Mouse (Mus musculus) gastrocnemius, postnatal 4 days (tissue): Measurements from ENCODE around the gene Cdhr4. TPM values are rescaled to one million over a fixed set of nuclear protein-coding genes. Genes with fewer than 3 reads are reported as not detected.

Source experiments
- DNase-seq, 2 experiments: peaks; one replicate each; pipeline ENCODE4 v3.0.0; 2021 to 2022; ENCODE audit warnings: low spot score in 2 of 2, mixed read lengths in 2 of 2
- total RNA-seq, 2 experiments: library from RNA; stranded (reverse); gene quantifications; 2 replicates each; pipeline ENCODE4 v1.2.3; 2021

Cdhr4 gene
- total RNA-seq, 2 experiments from 2014 or later: 1.4 to 1.7 TPM

DNA sequence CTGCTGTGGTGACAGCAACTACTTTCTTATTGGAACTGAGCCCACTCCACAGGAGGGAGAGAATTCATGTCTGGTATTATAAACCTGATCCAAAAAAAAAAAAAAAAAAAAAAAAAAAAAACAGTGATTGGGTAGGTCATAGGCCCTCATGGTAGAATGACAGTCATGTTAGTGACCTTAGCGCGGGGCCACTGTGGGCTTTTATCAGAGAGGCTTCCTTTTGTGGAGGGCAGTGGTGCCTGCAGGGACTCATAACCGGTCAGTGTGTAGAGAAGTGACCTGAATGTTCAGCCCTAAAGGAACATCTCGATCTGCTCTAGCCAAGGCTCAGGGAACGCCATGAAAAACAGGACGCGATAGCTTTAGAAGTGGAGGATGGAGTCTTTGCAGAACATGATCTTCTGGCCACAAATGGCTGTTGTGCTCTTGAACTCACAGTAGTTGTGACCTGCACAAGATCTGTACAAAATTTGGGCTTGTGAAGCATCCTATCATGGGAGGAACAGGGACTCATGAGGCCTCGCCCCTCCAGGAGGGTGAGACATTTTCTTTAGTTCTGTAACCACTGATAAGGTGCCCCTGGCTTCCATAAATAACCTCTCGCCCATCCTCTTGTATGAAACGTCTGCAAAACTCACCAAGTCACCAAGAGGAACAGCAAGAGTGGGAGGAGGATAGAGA is 17.7 kb upstream of the Cdhr4 start:
- no peak for DNase-seq

DNA sequence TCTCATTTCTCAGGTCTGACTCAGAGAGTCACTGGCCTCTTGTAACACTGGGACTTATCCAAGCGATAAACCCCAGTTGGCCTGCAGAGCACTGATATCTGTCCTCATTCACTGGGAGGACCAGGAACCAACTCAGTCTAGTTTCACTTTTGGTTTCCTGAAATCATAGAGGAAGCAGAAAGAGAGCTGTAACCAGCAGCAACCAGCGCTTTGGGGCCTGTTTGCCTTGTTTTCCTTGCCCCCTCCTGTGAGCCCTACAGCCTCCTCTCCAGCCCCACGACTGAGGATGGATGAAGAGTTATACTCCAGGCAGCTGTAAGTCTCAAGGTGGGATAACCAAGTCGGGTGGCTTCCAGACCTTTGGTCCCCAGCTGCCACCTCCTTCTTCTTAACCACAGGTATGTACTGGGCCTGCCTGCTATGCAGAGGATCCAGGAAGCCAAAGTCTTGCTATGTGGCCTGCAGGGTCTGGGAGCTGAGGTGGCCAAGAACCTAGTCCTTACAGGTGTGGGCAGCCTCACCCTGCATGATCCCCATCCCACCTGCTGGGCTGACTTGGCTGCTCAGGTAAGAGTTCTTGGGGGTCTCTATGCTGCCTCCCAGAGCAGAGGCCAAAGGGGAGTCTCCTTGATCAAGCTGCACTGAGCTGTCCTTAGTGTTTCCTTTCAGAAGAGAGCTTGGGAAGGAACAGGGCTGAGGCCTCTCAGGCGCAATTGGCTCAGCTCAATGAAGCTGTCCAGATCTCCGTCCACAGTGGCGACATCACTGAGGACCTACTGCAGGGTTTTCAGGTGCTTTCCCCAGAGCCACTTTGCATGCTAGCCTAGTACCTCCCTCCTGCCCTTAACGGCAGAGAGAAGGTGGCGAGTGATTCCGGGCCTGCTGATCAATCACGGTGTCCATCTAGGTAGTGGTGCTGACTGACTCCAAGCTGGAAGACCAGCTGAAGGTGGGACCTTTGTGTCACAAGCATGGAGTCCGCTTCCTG is 16.6 kb upstream of the Cdhr4 start, which contains the start of gene Uba7:
Gene Uba7, plus strand, starts transcription at position 107 of the 988 bp plus-strand sequence.
- DNase-seq: no peak

- DNase-seq: no peak
These were observed 13.5 kb upstream of the Cdhr4 start for GRCm38 (mm10) chr9:107978815-107979214.

DNA sequence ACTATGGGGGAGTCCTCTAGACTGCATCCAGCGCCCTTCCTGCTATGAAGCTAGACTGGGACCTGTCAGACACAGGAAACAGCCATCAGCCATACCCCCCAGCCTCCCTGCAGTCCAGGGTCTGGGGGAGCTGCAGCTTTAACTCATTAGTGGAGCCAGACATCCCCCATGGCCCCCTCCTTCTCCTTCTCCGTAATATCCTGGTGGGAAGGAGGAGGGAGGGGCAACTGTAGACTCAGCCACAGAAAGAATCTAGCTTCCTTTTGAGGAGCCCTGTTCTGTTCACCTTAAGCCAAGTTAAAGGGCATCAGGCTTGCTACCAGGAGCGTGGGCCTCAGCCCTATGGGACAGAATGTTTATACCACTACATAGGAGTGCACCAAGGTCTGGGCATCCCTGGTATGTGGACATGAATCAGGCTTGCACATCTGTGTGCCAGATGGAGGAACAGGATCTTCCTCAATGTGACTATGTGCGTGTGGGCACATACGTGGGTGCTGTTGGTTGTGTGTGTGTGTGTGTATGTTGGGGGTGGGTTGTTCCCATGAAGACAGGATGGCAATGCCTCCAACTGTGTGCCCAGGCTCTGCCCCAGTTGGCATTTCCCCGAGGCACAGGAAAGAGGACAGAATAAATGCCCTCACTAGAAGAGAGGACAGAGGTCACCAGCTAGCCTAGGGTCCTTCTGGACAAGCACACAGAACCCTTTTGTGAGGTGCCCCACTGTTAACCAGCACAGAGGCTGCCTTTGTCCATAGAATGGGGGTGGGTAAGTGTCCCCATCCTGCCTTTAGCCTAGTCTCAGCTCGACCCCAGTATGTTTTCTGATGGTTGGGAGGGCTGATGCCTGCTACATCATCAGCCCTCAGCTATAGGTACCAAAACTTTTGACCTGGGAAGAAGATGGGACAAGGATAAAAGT is 10.4 kb upstream of the Cdhr4 start:
- DNase-seq: no peak

- DNase-seq: peak; percentile 69 to 83
These were observed 9.5 kb upstream of the Cdhr4 start, which contains the start of gene Gm20661 for GRCm38 (mm10) chr9:107982681-107983346. Gm20661 (plus strand) TSS chr9:107983058.

DNA sequence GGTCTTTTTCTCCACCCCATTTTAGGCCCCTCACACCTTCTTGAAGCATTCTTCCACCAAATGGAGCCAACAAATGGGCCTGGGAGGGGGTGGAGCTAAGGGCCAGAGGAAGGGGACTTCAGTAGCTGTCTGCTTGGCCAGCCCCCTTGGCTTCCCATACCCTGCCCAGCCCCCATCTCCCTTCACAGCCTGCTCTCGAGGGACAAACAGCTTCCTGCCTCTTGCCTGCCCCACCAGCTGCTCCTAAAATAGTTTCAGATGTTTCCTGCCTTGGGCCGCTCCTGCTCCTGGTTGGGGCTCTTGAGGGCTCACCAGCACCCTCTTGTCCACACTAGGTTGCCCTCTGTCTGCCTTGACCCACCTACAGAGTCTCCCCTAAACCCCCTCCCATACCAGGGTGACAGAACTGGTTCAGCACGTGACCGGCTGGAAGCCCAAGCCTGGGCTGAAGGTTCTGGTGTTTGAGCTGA is 8.8 kb upstream of the Cdhr4 start:
- peak; percentile 66 to 85 for DNase-seq

GRCm38 (mm10) chr9:107984052-107984753 is 8.1 kb upstream of the Cdhr4 start:
- DNase-seq: no peak

DNA sequence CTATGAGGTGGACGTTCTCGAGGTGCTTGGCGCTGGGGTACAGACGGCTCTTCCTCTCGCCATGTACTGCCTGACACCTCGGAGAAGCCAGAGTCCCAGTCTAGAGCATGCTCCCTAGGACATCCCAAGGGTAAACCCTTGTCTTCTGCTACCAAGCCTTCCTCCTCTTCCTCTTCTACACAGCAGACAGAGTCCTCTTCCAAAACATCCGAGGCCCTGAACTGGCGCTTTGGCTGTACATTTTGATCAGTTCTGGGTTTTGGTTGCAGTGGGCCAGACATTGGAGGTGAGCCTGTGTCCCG is 7.6 kb upstream of the Cdhr4 start:
- no peak for DNase-seq

GRCm38 (mm10) chr9:107985131-107986119 is 6.9 kb upstream of the Cdhr4 start, which contains the start of gene Inka1:
Inka1 (minus strand) TSS chr9:107985879.
- DNase-seq: peak; percentile 91 to 94

- DNase-seq: peak; percentile 74 to 86
These were observed 5.9 kb upstream of the Cdhr4 start for GRCm38 (mm10) chr9:107986376-107986775.

GRCm38 (mm10) chr9:107987950-107988349 is 4.3 kb upstream of the Cdhr4 start:
- DNase-seq: no peak

GRCm38 (mm10) chr9:107993013-107993412 is 716 bp downstream of the Cdhr4 start:
- DNase-seq: no peak

GRCm38 (mm10) chr9:107994464-107994863 is 2.2 kb downstream of the Cdhr4 start:
- DNase-seq: no peak

DNA sequence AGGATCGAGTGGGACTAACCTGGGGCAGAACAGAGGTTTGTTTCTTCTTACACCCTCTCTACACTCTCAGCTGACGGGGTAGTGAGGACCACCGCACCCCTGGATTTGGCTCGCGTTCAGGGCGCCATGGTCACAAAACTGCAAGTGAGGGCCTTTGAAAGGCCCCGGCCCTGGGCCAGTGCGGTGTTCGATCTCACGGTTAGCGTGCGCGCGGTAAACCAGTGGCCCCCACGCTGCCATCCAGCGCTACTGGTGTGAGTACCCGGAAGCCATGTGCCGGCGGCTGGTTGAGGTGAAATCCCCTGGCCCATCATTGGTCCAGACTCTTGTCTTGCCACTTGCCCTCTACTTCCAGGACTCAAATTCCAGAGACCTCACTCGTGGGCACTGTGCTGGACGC is 3.2 kb downstream of the Cdhr4 start:
- DNase-seq: no peak

DNA sequence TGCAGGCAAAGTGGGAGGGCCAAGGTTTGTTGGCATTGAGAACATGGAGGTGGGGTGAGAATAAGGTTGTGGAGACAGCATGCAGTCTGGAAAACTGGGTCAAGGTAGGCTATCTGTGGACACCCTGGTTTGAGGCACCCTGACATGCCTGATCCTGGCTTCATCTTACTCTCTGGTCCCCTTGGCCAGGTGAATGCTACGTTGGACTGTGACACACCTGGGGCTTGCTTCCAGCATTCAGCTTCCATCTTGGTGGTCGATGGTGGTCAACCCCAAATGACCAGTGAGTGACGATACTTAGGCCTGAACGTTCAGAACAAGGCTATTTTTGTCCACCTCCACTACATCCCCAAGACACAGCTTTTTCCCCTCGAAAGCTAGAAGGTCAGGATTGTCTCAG is 3.8 kb downstream of the Cdhr4 start, which contains the start of gene Gm20662:
Gene Gm20662, plus strand, starts transcription at position 301 of the 400 bp plus-strand sequence.
- no peak for DNase-seq

DNA sequence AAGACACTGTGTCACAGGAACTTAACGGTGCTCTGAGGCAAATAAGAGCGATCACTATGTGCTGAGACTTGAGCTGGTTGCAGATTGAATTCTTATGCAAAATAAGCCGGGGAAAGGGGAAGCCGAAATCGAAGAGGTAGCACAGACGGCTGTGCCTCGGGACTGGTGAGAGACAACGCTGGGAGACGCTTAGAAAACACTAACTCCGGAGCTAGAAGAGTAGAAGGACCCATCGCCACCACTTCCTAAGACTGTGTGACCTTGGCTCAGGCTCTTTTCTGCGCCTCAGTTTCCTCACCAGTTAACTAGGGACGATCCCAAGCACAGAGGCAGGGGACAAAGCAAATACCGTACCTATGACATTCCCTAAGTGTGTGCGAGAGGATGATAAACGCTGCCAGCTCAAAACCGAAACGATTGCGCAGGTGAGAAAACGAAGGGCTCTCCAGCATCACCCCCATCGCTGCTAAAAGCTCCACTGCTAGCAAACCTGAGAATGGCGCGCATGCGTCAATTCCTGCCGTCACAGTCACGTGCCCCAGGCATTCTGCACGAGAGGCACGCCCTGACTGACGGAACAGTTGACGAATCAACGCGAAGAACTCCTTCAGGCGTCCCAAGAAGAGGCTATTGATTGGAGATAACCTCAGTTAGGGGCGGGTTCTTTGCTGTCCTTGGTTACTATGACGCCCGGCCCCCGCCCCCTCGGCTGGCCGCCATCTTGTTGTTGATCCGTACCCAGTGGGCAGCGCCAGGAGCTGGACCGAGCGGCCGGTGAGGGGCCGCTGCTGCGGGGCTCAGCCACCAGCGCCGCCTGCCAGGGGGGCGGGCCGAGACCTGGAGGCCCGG is 9.8 kb downstream of the Cdhr4 start, which contains the start of gene Ip6k1:
Gene Ip6k1, plus strand, starts transcription at position 580 of the 849 bp plus-strand sequence.
- peak; percentile 99 to 100 for DNase-seq
